Mouse (Mus musculus) MEL (cell line): ENCODE data around the gene Eps15. TPM values are rescaled to one million over a fixed set of nuclear protein-coding genes. Genes with fewer than 3 reads are reported as not detected.

Source experiments
- DNase-seq: peaks from one replicate; pipeline ENCODE4 v3.0.0; 2011; ENCODE audit warnings: low read depth, low spot score
- H3K27ac ChIP-seq: 2 replicates; pipeline ENCODE4 v1.5.1; 2012; ENCODE audit warnings: low read depth, mild to moderate bottlenecking, control low read depth, low read length, moderate library complexity; ENCODE audit not compliant: control insufficient read depth
- H3K27me3 ChIP-seq, 2 experiments: fragments of 150-350 bp in 1 of 2; sonication (generic) in 1 of 2; 2 replicates each; pipeline ENCODE4 v1.6.1; 2012; ENCODE audit warnings: low read length in 2 of 2, mild to moderate bottlenecking in 2 of 2, improper control_type of control experiment in 1 of 2, moderate library complexity in 1 of 2; ENCODE audit not compliant: insufficient read depth in 2 of 2, control insufficient read depth in 1 of 2
- H3K36me3 ChIP-seq, 2 experiments: 2 replicates each; pipeline ENCODE4 v1.6.1; 2012 to 2014; ENCODE audit warnings: low read length in 2 of 2, improper control_type of control experiment in 1 of 2, inconsistent platforms in 1 of 2, mild to moderate bottlenecking in 1 of 2; ENCODE audit not compliant: insufficient read depth in 2 of 2, control insufficient read depth in 1 of 2
- H3K4me1 ChIP-seq, 2 experiments: fragments of 150-350 bp in 1 of 2; sonication (generic) in 1 of 2; 2 replicates each; pipeline ENCODE4 v1.6.1; 2012; ENCODE audit warnings: low read length in 2 of 2, improper control_type of control experiment in 1 of 2, mild to moderate bottlenecking in 1 of 2; ENCODE audit not compliant: insufficient read depth in 2 of 2, control insufficient read depth in 1 of 2
- H3K4me3 ChIP-seq, 2 experiments: fragments of 150-350 bp in 1 of 2; sonication (generic) in 1 of 2; 2 replicates each; pipeline ENCODE4 v1.5.1; 2012; ENCODE audit warnings: low read depth in 2 of 2, low read length in 2 of 2, mild to moderate bottlenecking in 2 of 2, moderate library complexity in 2 of 2, control low read depth in 1 of 2, improper control_type of control experiment in 1 of 2; ENCODE audit not compliant: control insufficient read depth in 1 of 2, insufficient read depth in 1 of 2
- H3K79me2 ChIP-seq: 2 replicates; pipeline ENCODE4 v1.6.1; 2012; ENCODE audit warnings: mild to moderate bottlenecking, low read length, moderate library complexity; ENCODE audit not compliant: control insufficient read depth, poor library complexity, insufficient read depth
- H3K9ac ChIP-seq: 2 replicates; pipeline ENCODE4 v1.6.1; 2012; ENCODE audit warnings: low read depth, mild to moderate bottlenecking, control low read depth, low read length, moderate library complexity; ENCODE audit not compliant: control insufficient read depth, poor library complexity, severe bottlenecking
- H3K9me3 ChIP-seq: fragments of 150-350 bp; sonication (generic); replicated peaks from 2 replicates; pipeline ENCODE4 v1.6.1; 2012; ENCODE audit warnings: mild to moderate bottlenecking, low read length, improper control_type of control experiment, moderate library complexity; ENCODE audit not compliant: insufficient read depth
- CHD1 ChIP-seq: IDR thresholded peaks from 2 replicates; pipeline ENCODE4 v1.6.1; 2012; ENCODE audit warnings: low read depth, mild to moderate bottlenecking, inconsistent platforms, low read length, improper control_type of control experiment
- ELF1 ChIP-seq: IDR thresholded peaks from 2 replicates; pipeline ENCODE4 v1.6.1; 2014; ENCODE audit warnings: low read depth, mild to moderate bottlenecking, inconsistent platforms, low read length, improper control_type of control experiment, moderate library complexity
- EP300 ChIP-seq, 2 experiments: IDR thresholded peaks; 2 replicates each; pipeline ENCODE4 v1.6.1; 2011; ENCODE audit warnings: improper control_type of control experiment in 2 of 2, low read length in 2 of 2, low read depth in 1 of 2, mild to moderate bottlenecking in 1 of 2
- ETS1 ChIP-seq: IDR thresholded peaks from 2 replicates; pipeline ENCODE4 v1.6.1; 2012; ENCODE audit warnings: low read depth, mild to moderate bottlenecking, inconsistent platforms, low read length, improper control_type of control experiment, moderate library complexity
- GABPA ChIP-seq: IDR thresholded peaks from 2 replicates; pipeline ENCODE4 v1.6.1; 2012; ENCODE audit warnings: low read depth, mild to moderate bottlenecking, inconsistent platforms, low read length, improper control_type of control experiment, moderate library complexity
- GATA1 ChIP-seq: IDR thresholded peaks from 2 replicates; pipeline ENCODE4 v1.6.1; 2011; ENCODE audit warnings: low read depth, low read length, improper control_type of control experiment
- HCFC1 ChIP-seq: IDR thresholded peaks from 2 replicates; pipeline ENCODE4 v1.6.1; 2012; ENCODE audit warnings: low read depth, mild to moderate bottlenecking, inconsistent platforms, low read length, improper control_type of control experiment, moderate library complexity
- JUND ChIP-seq: IDR thresholded peaks from 2 replicates; pipeline ENCODE4 v1.6.1; 2011; ENCODE audit warnings: low read depth, mild to moderate bottlenecking, improper control_type of control experiment, low read length
- KAT2A ChIP-seq: conservative IDR thresholded peaks from 2 replicates; pipeline ENCODE4 v1.6.1; 2012; ENCODE audit warnings: low read depth, low read length, improper control_type of control experiment, inconsistent platforms
- MAFK ChIP-seq: IDR thresholded peaks from 2 replicates; pipeline ENCODE4 v1.6.1; 2011; ENCODE audit warnings: low read depth, mild to moderate bottlenecking, low read length, improper control_type of control experiment, borderline replicate concordance
- MAX ChIP-seq: IDR thresholded peaks from 2 replicates; pipeline ENCODE4 v1.6.1; 2011; ENCODE audit warnings: low read length, improper control_type of control experiment
- MAZ ChIP-seq: IDR thresholded peaks from 2 replicates; pipeline ENCODE4 v1.6.1; 2012; ENCODE audit warnings: low read depth, mild to moderate bottlenecking, inconsistent platforms, low read length, improper control_type of control experiment
- MXI1 ChIP-seq: IDR thresholded peaks from 2 replicates; pipeline ENCODE4 v1.6.1; 2011; ENCODE audit warnings: mild to moderate bottlenecking, low read depth, low read length, improper control_type of control experiment
- MYC ChIP-seq: IDR thresholded peaks from 2 replicates; pipeline ENCODE4 v1.6.1; 2011; ENCODE audit warnings: low read depth, mild to moderate bottlenecking, low read length, improper control_type of control experiment, moderate library complexity
- NRF1 ChIP-seq: IDR thresholded peaks from 2 replicates; pipeline ENCODE4 v1.6.1; 2014; ENCODE audit warnings: low read depth, mild to moderate bottlenecking, inconsistent platforms, low read length, improper control_type of control experiment, moderate library complexity; ENCODE audit not compliant: poor library complexity, insufficient read depth, severe bottlenecking
- POLR2AphosphoS2 ChIP-seq: IDR thresholded peaks from 2 replicates; pipeline ENCODE4 v1.6.1; 2011; ENCODE audit warnings: low read length, improper control_type of control experiment
- POLR2AphosphoS5 ChIP-seq: IDR thresholded peaks from 2 replicates; pipeline ENCODE4 v1.6.1; 2012; ENCODE audit warnings: low read depth, borderline replicate concordance, mild to moderate bottlenecking, inconsistent platforms, low read length, moderate library complexity, mixed read lengths
- RAD21 ChIP-seq: IDR thresholded peaks from 2 replicates; pipeline ENCODE4 v1.6.1; 2011; ENCODE audit warnings: mild to moderate bottlenecking, low read depth, low read length, improper control_type of control experiment
- SIN3A ChIP-seq: IDR thresholded peaks from 2 replicates; pipeline ENCODE4 v1.6.1; 2012; ENCODE audit warnings: low read length, improper control_type of control experiment, inconsistent platforms
- TAL1 ChIP-seq: IDR thresholded peaks from 2 replicates; pipeline ENCODE4 v1.6.1; 2012; ENCODE audit warnings: mild to moderate bottlenecking, inconsistent platforms, low read length, moderate library complexity, mixed read lengths
- TBP ChIP-seq: IDR thresholded peaks from 2 replicates; pipeline ENCODE4 v1.8.0; 2011; ENCODE audit warnings: low read depth, low read length, improper control_type of control experiment
- TCF12 ChIP-seq: IDR thresholded peaks from 2 replicates; pipeline ENCODE4 v1.6.1; 2014; ENCODE audit warnings: low read depth, mild to moderate bottlenecking, inconsistent platforms, low read length, improper control_type of control experiment, moderate library complexity
- UBTF ChIP-seq: IDR thresholded peaks from 2 replicates; pipeline ENCODE4 v1.6.1; 2012; ENCODE audit warnings: low read depth, mild to moderate bottlenecking, inconsistent platforms, low read length, improper control_type of control experiment, moderate library complexity, borderline replicate concordance; ENCODE audit not compliant: insufficient read depth
- USF1 ChIP-seq: IDR thresholded peaks from 2 replicates; pipeline ENCODE4 v1.6.1; 2014; ENCODE audit warnings: low read depth, mild to moderate bottlenecking, inconsistent platforms, low read length, improper control_type of control experiment, moderate library complexity
- ZC3H11A ChIP-seq: IDR thresholded peaks from 2 replicates; pipeline ENCODE4 v1.6.1; 2012; ENCODE audit warnings: low read depth, mild to moderate bottlenecking, inconsistent platforms, low read length, improper control_type of control experiment
- ZKSCAN1 ChIP-seq: IDR thresholded peaks from 2 replicates; pipeline ENCODE4 v1.6.1; 2012; ENCODE audit warnings: low read depth, mild to moderate bottlenecking, inconsistent platforms, low read length, improper control_type of control experiment, moderate library complexity
- ZMIZ1 ChIP-seq: IDR thresholded peaks from 2 replicates; pipeline ENCODE4 v1.6.1; 2012; ENCODE audit warnings: low read depth, mild to moderate bottlenecking, inconsistent platforms, low read length, improper control_type of control experiment, moderate library complexity
- ZNF384 ChIP-seq: IDR thresholded peaks from 2 replicates; pipeline ENCODE4 v1.6.1; 2012; ENCODE audit warnings: low read depth, mild to moderate bottlenecking, inconsistent platforms, low read length, improper control_type of control experiment
- polyA plus RNA-seq, 2 experiments: library from polyadenylated mRNA; stranded (reverse) in 1 of 2; unstranded in 1 of 2; fragments of >175 nt in 1 of 2; fragments of >200 nt in 1 of 2; gene quantifications; 2 replicates each; pipeline versions ENCODE4 v1.2.1 to v1.2.4; 2012; ENCODE audit warnings: low replicate concordance in 2 of 2, low read depth in 1 of 2; ENCODE audit not compliant: insufficient read length in 2 of 2, insufficient read depth in 1 of 2, missing spikeins in 1 of 2
- total RNA-seq: library from RNA; depleted of rRNA; stranded (reverse); fragments of 300-350 nt; gene quantifications from 2 replicates; pipeline ENCODE4 v1.2.3, GENCODE M21; 2012

The Eps15 gene
- total and polyA plus RNA-seq, 3 experiments, result 19.7 to 107 (median 53.3) TPM

GRCm38 (mm10) chr4:109407701-109408485 lies 127.8 kb downstream of the Eps15 start:
- Histone ChIP-seq H3K27me3 (no peaks in the 10 kb centered on the region), H3K9me3 (no peaks in the 10 kb centered on the region), H3K9ac (no peak overlapping the region), H3K79me2 (no peaks in the 10 kb centered on the region; the same call in 1 of the 2 replicates), H3K27ac (no peak overlapping the region), H3K36me3 (peaks cover 0 to 17% of the 10 kb centered on the region in 2 experiments; a peak in 2 of 4 replicates), H3K4me1 (peaks cover 0 to 30% of the 10 kb centered on the region in 2 experiments; a peak in 3 of 4 replicates), H3K4me3 (no peak overlapping the region)
- TF ChIP-seq ZC3H11A (no peak), ZKSCAN1 (no peak), UBTF (no peak), ZNF384 (no peak), ELF1 (no peak), KAT2A (no peak), MAFK (no peak), MAZ (no peak), JUND (no peak), EP300 (IDR thresholded peaks at IDR 0.05; ENCODE audit: low read depth in 1 of 2, low read length in 2 of 2) (no peak), RAD21 (no peak), TBP (no peak), ZMIZ1 (no peak)
- DNase-seq, result no peak

- peak overlapping the region in 1 of 2 experiments; percentile 6; a peak in 1 of 4 replicates for H3K4me3 ChIP-seq
- H3K79me2 ChIP-seq, result no peaks in the 10 kb centered on the region; the same call in 1 of the 2 replicates
- no peaks in the 10 kb centered on the region for H3K27me3 ChIP-seq
- peak; percentile 85 for DNase-seq
- H3K4me1 ChIP-seq, result peaks cover 0 to 28% of the 10 kb centered on the region in 2 experiments; a peak in 3 of 4 replicates
- peak overlapping the region; percentile 41 for H3K9ac ChIP-seq
- no peaks in the 10 kb centered on the region for H3K9me3 ChIP-seq
- H3K27ac ChIP-seq, result peak overlapping the region; percentile 55
- H3K36me3 ChIP-seq, result peaks cover 0 to 22% of the 10 kb centered on the region in 2 experiments; a peak in 2 of 4 replicates
- TF ChIP-seq MYC (peak; percentile 77; the same call in 1 of the 2 replicates), USF1 (peak; percentile 73), ELF1 (peak; percentile 14; the same call in 1 of the 2 replicates), POLR2AphosphoS2 (no peak), NRF1 (no peak), GATA1 (peak; percentile 98), POLR2AphosphoS5 (no peak), ETS1 (peak; percentile 99), HCFC1 (0 out of 2 replicates have a peak, but pooled peaks have one; percentile 20), TCF12 (peak; percentile 98), MAX (peak; percentile 64), TBP (peak; percentile 61; the same call in 1 of the 2 replicates), MAFK (peak; percentile 60; the same call in 1 of the 2 replicates), CHD1 (no peak), MAZ (peak; percentile 76; the same call in 1 of the 2 replicates), GABPA (no peak), SIN3A (peak; percentile 94), TAL1 (peak; percentile 98), MXI1 (peak; percentile 70)
Measured at GRCm38 (mm10) chr4:109410681-109411376, 130.8 kb downstream of the Eps15 start.
